Mouse (Mus musculus) kidney, adult 2 months (tissue): ENCODE measurements around the gene Aebp1.

Source experiments
- CTCF ChIP-seq: fragments of 200-500 bp; conservative IDR thresholded peaks from 2 replicates; pipeline ENCODE4 v1.5.1; 2011; ENCODE audit warnings: low read depth, mild to moderate bottlenecking, control low read depth, low read length, moderate library complexity, mixed read lengths; ENCODE audit not compliant: insufficient read depth, insufficient read length
- POLR2A ChIP-seq: fragments of 200-500 bp; IDR thresholded peaks from one replicate; pipeline ENCODE4 v1.6.1; 2011; ENCODE audit warnings: low read depth, low read length, control low read depth

- TF ChIP-seq CTCF (no peak), POLR2A (no peak)
Measured at GRCm38 (mm10) chr11:5903844-5904243, 42.1 kb downstream of the Aebp1 start.
